Mouse (Mus musculus): ENCODE data around the gene Ak9.

DNA sequence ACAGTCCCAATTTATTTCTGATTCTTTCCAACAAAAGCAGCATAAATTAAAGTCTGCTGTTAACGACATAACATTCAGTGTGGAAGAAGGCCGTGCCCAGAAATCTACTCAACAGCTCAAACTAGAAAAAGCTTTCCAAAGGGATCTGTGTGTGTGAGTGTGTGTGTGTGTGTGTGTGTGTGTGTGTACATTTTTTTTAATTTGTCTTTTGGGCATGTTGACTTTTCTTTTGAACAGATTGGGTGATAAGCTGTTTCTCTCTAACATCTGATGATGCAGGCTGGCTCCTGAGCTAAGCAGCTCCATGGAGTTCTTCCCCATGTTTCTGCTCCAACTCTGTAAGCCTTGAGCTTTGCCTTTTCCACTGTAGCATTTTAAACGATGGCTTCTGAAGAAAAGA is 12.1 kb downstream of the Ak9 start:
- TF ChIP-seq POLR2A (IDR thresholded peaks at IDR 0.05; ENCODE audit: extremely low read depth, insufficient read depth, low read length): no peak
- no peak for TF ChIP-seq CTCF (IDR thresholded peaks at IDR 0.05; ENCODE audit: extremely low read depth, insufficient read depth, low read length)

Measured in cortical plate, adult 2 months (tissue).